Mouse (Mus musculus): ENCODE measurements around the gene Cachd1. TPM values are rescaled to one million over a fixed set of nuclear protein-coding genes. Genes with fewer than 3 reads are reported as not detected.

Gene Cachd1
- total RNA-seq, 2 experiments from 2014 or later = 3.5 to 4.8 TPM

GRCm38 (mm10) chr4:101027852-101028411 is 251.5 kb downstream of the Cachd1 start:
- no peak for DNase-seq

GRCm38 (mm10) chr4:101033047-101033446 is 256.6 kb downstream of the Cachd1 start:
- intact Hi-C loops (cut with DNase I) = no loop called here
- DNase-seq = no peak

More at GRCm38 (mm10) chr4:101027852-101028411, 251.5 kb downstream of the Cachd1 start:
- intact Hi-C loops (cut with DNase I) = no loop called here

- intact Hi-C loops (cut with DNase I) = no loop called here
- DNase-seq = no peak
Measured at GRCm38 (mm10) chr4:101035131-101035530, 258.7 kb downstream of the Cachd1 start.

- DNase-seq = no peak
Measured at GRCm38 (mm10) chr4:101037156-101037555, 260.7 kb downstream of the Cachd1 start.

GRCm38 (mm10) chr4:101043691-101044090 is 267.2 kb downstream of the Cachd1 start:
- peak; percentile 27 to 35 for DNase-seq
- intact Hi-C loops (cut with DNase I) = no loop called here

More at GRCm38 (mm10) chr4:101037156-101037555, 260.7 kb downstream of the Cachd1 start:
- intact Hi-C loops (cut with DNase I) = no loop called here

DNA sequence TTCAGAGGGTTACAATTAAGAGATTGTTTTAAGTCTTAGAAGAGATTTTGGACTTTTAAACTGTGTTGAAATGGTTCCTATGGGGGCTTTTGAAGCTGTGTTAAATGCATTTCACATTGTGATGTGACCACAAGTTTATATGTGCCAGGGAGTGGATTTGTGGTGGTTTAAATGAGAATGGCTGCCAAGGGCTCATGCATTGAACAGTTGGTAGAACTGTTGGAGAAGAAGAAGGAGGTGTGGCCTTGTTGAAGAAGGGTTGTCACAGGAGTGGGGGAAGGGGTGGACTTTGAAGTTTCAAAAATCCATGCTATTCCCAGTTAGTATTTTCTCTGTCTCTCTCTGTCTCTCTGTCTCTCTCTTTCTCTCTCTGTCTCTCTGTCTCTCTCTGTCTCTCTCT is 267.7 kb downstream of the Cachd1 start:
- DNase-seq = no peak
- intact Hi-C loops (cut with DNase I) = no loop called here

DNA sequence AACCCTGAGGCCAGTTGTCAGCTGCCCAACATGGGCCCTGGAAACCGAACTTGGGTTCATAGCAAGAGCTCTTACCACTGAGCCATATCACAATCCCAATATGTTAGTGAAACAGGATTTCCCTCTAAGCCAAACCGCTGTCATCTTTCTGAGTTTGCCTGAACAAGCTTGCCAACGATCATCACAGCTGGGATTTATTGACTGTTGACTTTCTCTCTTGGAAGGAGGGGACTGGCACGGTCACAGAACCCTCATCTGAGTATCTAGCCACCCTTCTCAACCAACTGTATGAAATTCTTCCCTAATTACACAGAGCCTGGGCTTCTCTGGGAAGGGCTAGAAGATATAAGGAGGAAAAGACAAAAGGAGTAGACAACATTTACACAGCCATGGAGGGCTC is 270.1 kb downstream of the Cachd1 start:
- DNase-seq = no peak
- intact Hi-C loops (cut with DNase I) = no loop called here

- DNase-seq = no peak
- intact Hi-C loops (cut with DNase I) = no loop called here
Measured at GRCm38 (mm10) chr4:101062146-101062545, 285.7 kb downstream of the Cachd1 start.

DNA sequence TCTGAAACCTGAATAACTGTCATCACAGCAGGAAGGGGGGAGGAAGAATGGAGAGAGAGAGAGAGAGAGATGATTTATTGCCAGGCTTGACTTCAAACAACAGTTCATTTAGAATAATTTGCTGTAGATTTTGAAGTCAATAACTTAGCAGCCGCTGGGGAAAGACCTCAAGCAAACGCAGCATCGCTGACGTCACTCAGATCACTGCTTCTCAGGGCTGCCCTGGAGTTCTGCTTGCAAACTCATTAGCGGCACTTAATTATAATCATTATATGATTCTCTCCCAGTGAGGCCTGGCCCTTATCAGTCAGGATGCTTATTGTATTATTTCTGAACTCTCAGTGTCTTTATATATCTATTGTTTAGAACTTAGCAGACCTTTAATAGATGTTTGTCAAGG is 289.9 kb downstream of the Cachd1 start:
- intact Hi-C loops (cut with DNase I) = no loop called here
- DNase-seq = no peak

GRCm38 (mm10) chr4:101068786-101069153 is 292.3 kb downstream of the Cachd1 start, which contains the start of gene Raver2:
Gene Raver2, plus strand, starts transcription at chr4:101068983.
- intact Hi-C loops (cut with DNase I) = no loop called here
- DNase-seq = peak; percentile 38 to 44

DNA sequence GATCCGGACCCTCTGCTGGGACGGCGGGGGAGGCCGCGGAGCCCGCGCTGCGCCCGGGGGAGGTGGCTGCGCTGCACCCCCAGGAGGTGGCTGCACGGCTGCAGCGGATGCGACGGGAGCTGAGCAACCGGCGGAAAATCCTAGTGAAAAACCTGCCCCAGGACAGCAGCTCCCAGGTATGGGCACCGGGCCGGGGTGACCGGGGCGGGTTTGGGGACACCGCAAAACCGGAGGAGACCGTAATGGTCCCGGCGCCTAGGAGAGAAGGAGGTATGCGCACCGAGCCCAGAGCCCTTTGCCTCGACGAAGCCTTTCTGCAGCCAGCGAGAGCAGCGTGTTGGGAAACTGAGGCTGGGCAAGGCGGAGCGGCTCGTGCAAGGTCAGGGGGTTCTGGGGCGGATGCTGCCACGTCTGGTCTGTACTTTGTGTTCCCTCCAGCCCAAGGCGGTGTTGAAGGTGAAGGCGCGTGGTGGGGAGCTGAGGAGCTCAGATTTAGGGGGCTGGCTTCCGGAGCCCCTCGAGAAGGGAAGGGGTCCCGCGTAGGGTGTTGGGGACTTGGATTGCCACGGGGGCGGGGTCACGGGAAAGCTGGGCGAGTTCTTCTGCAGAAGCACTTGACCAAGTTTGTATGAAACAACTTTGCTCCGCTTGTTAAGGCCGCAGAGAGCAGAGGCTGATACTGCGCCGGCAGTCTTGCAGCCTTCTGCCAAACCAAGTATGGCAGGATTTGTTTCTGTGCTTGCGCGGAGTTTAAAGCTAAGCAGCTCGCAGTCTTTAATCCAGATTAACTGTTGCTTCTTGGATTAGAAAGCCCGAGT is 292.9 kb downstream of the Cachd1 start:
- intact Hi-C loops (cut with DNase I) = no loop called here
- peak; percentile 13 to 31 for DNase-seq

DNA sequence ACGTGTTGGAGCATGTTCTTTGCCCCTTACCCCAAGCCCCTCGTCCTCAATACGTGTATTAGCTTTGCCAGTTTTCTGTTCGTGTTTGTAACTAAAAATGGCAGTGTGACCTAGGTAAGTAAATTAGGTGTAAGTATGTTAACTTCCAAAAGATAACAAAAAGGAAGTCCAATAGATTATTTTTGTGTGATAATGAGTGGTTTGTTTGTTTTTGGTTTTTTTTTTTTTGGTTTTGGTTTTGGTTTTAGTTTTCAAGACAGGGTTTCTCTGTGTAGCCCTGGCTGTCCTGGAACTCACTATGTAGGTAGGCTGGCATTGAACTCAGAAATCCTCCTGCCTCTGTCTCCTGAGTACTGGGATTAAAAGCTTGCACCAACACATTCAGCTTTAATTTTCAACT is 295.1 kb downstream of the Cachd1 start:
- intact Hi-C loops (cut with DNase I) = no loop called here
- DNase-seq = no peak

DNA sequence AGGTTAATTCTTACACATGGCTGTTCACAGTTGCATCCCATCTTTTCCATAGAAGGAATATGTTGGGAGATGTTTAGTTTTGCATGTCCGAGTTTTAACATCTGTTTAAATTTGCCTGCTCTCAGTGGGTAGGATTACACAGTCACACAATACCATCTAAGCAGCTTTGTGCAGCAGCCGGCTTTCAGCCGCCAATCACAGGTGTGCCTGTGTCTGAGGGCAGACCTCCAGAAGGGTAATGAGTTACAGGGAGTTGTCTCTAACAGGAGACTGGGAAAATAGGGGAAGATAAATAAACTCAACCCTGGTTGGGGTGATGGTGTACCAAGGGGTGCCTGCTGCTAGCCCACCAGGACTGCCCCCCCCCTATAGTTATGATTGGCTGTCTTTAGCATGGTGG is 299.9 kb downstream of the Cachd1 start:
- DNase-seq = no peak
- intact Hi-C loops (cut with DNase I) = no loop called here

Other genes starting within 250 kb of the Cachd1 start
- not detected for gene Gm10577, start 244.0 kb downstream of the Cachd1 start, total RNA-seq (2021)